Mouse (Mus musculus): ENCODE data around the gene Antxr1.

GRCm38 (mm10) chr6:87287251-87287650 lies 48.4 kb downstream of the Antxr1 start:
- TF ChIP-seq CTCF (IDR thresholded peaks at IDR 0.05; ENCODE audit: low read depth) = no peak
- TF ChIP-seq EP300 (optimal IDR thresholded peaks at IDR 0.05) = no peak

Measured in stomach, postnatal 0 days (tissue).